In the genomic region with DNA sequence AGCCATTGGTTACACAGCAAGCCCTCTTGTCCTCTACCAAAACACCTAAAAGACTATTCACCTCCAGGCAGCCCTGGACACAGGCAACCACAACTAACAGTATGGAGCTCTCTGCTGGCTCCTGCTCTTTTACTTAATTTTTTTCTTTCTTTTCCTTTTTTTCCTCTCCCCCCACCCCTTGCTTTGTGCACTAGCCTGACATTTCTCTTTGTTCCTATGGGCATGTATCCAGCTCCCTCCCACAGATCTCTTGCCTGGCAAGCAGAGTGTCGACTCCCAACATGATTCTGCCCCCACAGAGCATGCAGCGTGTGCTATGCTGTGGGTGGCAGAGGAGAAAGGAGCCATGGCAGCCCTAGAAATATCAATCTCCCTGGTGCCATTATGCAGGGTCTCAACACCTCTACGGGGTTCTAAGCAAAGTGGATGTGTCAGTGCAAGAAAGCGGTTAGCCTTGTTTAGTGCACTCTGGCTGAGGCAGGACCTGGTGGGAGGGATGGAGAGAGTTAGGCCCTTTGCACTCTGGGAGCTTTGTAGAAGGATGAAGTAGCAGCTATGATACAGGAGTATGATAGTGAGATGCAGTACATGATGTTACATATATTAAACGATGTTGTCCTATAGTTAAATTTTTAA, we compare ENCODE assay signal across 9 mouse cellular contexts.
DNase-seq lines count a peak whose midpoint lies in the region; ATAC-seq lines count a peak whose summit lies in the region.
"Had no signal": no experiment of that assay in that cellular context is flagged by ENCODE, and none has a peak within 500 bp of the region (broad histone marks: within the 10 kb centered on the region; RNA-seq: fewer than 3 reads in every experiment).

No protein-coding gene starts in this region.

- no peak overlapping the region for H3K4me2 ChIP-seq in forebrain, embryonic 15.5 days (replicated peaks)
- H3K4me2 ChIP-seq: embryonic facial prominence, embryonic 12.5 days had no signal

- no peak overlapping the region for H3K4me3 ChIP-seq in forebrain, embryonic 15.5 days
- H3K4me3 ChIP-seq: embryonic facial prominence, embryonic 12.5 days had no signal

- no peaks in the 10 kb centered on the region for H3K36me3 ChIP-seq in forebrain, embryonic 15.5 days
- H3K36me3 ChIP-seq: embryonic facial prominence, embryonic 12.5 days had no signal

- no peaks in the 10 kb centered on the region for H3K9me3 ChIP-seq in forebrain, embryonic 15.5 days
- H3K9me3 ChIP-seq: embryonic facial prominence, embryonic 12.5 days had no signal

- H3K4me1 ChIP-seq in forebrain, embryonic 15.5 days = peaks cover 10% of the 10 kb centered on the region
- H3K4me1 ChIP-seq: embryonic facial prominence, embryonic 12.5 days had no signal

- H3K27me3 ChIP-seq in forebrain, embryonic 15.5 days = no peaks in the 10 kb centered on the region
- H3K27me3 ChIP-seq: embryonic facial prominence, embryonic 12.5 days had no signal

- ATAC-seq in forebrain, embryonic 15.5 days (replicated peaks) = peak; percentile 88

- DNase-seq in retina, postnatal 1 day = peak; percentile 15
- no peak for DNase-seq in retina, embryonic 14.5 days (ENCODE audit: low spot score)
- peak; percentile 78 to 85 for DNase-seq in left cerebral cortex, adult 18-20 months (ENCODE audit: low spot score in 2 of 2)
- no peak for DNase-seq in thymus, postnatal 10 days (ENCODE audit: low spot score in 2 of 2)
- no peak for DNase-seq in urinary bladder, postnatal 25 days (ENCODE audit: low spot score)
- DNase-seq in adrenal gland, adult 18-20 months (ENCODE audit: low spot score in 2 of 2) = no peak
- DNase-seq: lung, postnatal 4 days had no signal

- WGBS in forebrain, embryonic 15.5 days = 37% methylated on average over 5 of the region's 5 CpGs

- H3K27ac ChIP-seq in forebrain, embryonic 15.5 days (replicated peaks) = peak overlapping the region; percentile 34; the same call in 1 of the 2 replicates
- H3K27ac ChIP-seq: embryonic facial prominence, embryonic 12.5 days had no signal

- H3K9ac ChIP-seq in forebrain, embryonic 15.5 days (replicated peaks) = no peak overlapping the region
- H3K9ac ChIP-seq: embryonic facial prominence, embryonic 12.5 days had no signal

Comparison
In these comparisons a context has a peak if more than half of its experiments do, and no peak if none do; other contexts are left out.
1. DNase-seq: peak in retina, postnatal 1 day (single experiment) and left cerebral cortex, adult 18-20 months (2 of 2); none in retina, embryonic 14.5 days (single experiment), thymus, postnatal 10 days (0 of 2), urinary bladder, postnatal 25 days (single experiment) and adrenal gland, adult 18-20 months (0 of 2).